In genomic region chr15:99653876-99654275, GRCm38 (mm10) we compare ENCODE assay signal across 9 mouse cellular contexts. TPM values are rescaled to one million over a fixed set of nuclear protein-coding genes. Genes with fewer than 3 reads are reported as not detected.
DNase-seq lines count a peak whose midpoint lies in the region; ATAC-seq lines count a peak whose summit lies in the region.
"Had no signal": no experiment of that assay in that cellular context is flagged by ENCODE, and none has a peak within 500 bp of the region (broad histone marks: within the 10 kb centered on the region; RNA-seq: fewer than 3 reads in every experiment).

No protein-coding gene starts in this region.

- 8% methylated on average over 21 of the region's 21 CpGs for WGBS in liver, embryonic 11.5 days
- WGBS in forebrain, embryonic 11.5 days: 3% methylated on average over 21 of the region's 21 CpGs
- WGBS in limb, embryonic 12.5 days: 2% methylated on average over 21 of the region's 21 CpGs
- WGBS in neural tube, embryonic 14.5 days: 4% methylated on average over 17 of the region's 21 CpGs

- ATAC-seq in liver, embryonic 11.5 days (replicated peaks; ENCODE audit: low FRiP score): no peak
- no peak for ATAC-seq in forebrain, embryonic 11.5 days (replicated peaks; ENCODE audit: low FRiP score)
- ATAC-seq in limb, embryonic 12.5 days (ENCODE audit: insufficient number of reproducible peaks, insufficient read depth, low FRiP score, low TSS enrichment, low read depth): no peak
- no peak for ATAC-seq in neural tube, embryonic 14.5 days (ENCODE audit: low read depth)

- H3K27me3 ChIP-seq in liver, embryonic 11.5 days (replicated peaks; ENCODE audit: control insufficient read depth, insufficient read depth, low read length): peaks cover 55% of the 10 kb centered on the region
- peaks cover 24% of the 10 kb centered on the region for H3K27me3 ChIP-seq in forebrain, embryonic 11.5 days (ENCODE audit: control insufficient read depth, insufficient read depth, low read length)
- H3K27me3 ChIP-seq in limb, embryonic 12.5 days: peaks cover 49% of the 10 kb centered on the region
- H3K27me3 ChIP-seq in neural tube, embryonic 14.5 days (ENCODE audit: control insufficient read depth, insufficient read depth, low read length): no peaks in the 10 kb centered on the region

- no peak for DNase-seq in liver, embryonic 11.5 days (ENCODE audit: low spot score)
- no peak for DNase-seq in liver
- DNase-seq in forebrain, embryonic 11.5 days (ENCODE audit: low spot score): peak; percentile 53
- no peak for DNase-seq in c-Kit-positive CD71-positive TER-119-positive erythroid progenitor cells, embryonic 14.5 days (ENCODE audit: low spot score)
- DNase-seq in gastrocnemius, adult 18-20 months (ENCODE audit: low spot score): no peak
- no peak for DNase-seq in thymus, postnatal 0 days (ENCODE audit: low spot score)

- no peaks in the 10 kb centered on the region for H3K9me3 ChIP-seq in liver, embryonic 11.5 days (ENCODE audit: control insufficient read depth, low read length)
- no peaks in the 10 kb centered on the region for H3K9me3 ChIP-seq in forebrain, embryonic 11.5 days (ENCODE audit: control insufficient read depth, low read length)
- H3K9me3 ChIP-seq in limb, embryonic 12.5 days: no peaks in the 10 kb centered on the region
- no peaks in the 10 kb centered on the region for H3K9me3 ChIP-seq in neural tube, embryonic 14.5 days (ENCODE audit: control insufficient read depth, low read length)

- no peaks in the 10 kb centered on the region for H3K36me3 ChIP-seq in liver, embryonic 11.5 days (ENCODE audit: control insufficient read depth, insufficient read depth, low read length)
- no peaks in the 10 kb centered on the region for H3K36me3 ChIP-seq in forebrain, embryonic 11.5 days (ENCODE audit: control insufficient read depth, insufficient read depth, low read length)
- H3K36me3 ChIP-seq in limb, embryonic 12.5 days: no peaks in the 10 kb centered on the region
- no peaks in the 10 kb centered on the region for H3K36me3 ChIP-seq in neural tube, embryonic 14.5 days (ENCODE audit: control insufficient read depth, insufficient read depth, low read length)

- H3K4me3 ChIP-seq in liver, embryonic 11.5 days (ENCODE audit: low read depth, low read length): peak overlapping the region; percentile 24
- H3K4me3 ChIP-seq in forebrain, embryonic 11.5 days (ENCODE audit: low read depth, low read length): peak overlapping the region; percentile 15
- peak overlapping the region; percentile 29 for H3K4me3 ChIP-seq in limb, embryonic 12.5 days (replicated peaks)
- no peak overlapping the region; the same call in 1 of the 2 replicates for H3K4me3 ChIP-seq in neural tube, embryonic 14.5 days (ENCODE audit: low read depth, low read length)

- H3K4me1 ChIP-seq in liver, embryonic 11.5 days (replicated peaks; ENCODE audit: control insufficient read depth, insufficient read depth, low read length): peaks cover 32% of the 10 kb centered on the region
- H3K4me1 ChIP-seq in forebrain, embryonic 11.5 days (replicated peaks; ENCODE audit: control insufficient read depth, insufficient read depth, low read length): peaks cover 20% of the 10 kb centered on the region
- H3K4me1 ChIP-seq in limb, embryonic 12.5 days (replicated peaks): peaks cover 30% of the 10 kb centered on the region
- H3K4me1 ChIP-seq in neural tube, embryonic 14.5 days (ENCODE audit: control insufficient read depth, insufficient read depth, low read length): peaks cover 31% of the 10 kb centered on the region; the same call in 1 of the 2 replicates

- no peak overlapping the region for H3K9ac ChIP-seq in liver, embryonic 11.5 days (ENCODE audit: low read depth, low read length)
- H3K9ac ChIP-seq in forebrain, embryonic 11.5 days (ENCODE audit: low read length): peak overlapping the region; percentile 20; the same call in 1 of the 2 replicates
- H3K9ac ChIP-seq in limb, embryonic 12.5 days (replicated peaks): peak overlapping the region; percentile 45; the same call in 1 of the 2 replicates
- peak overlapping the region; percentile 32; the same call in 1 of the 2 replicates for H3K9ac ChIP-seq in neural tube, embryonic 14.5 days (replicated peaks; ENCODE audit: low read depth, low read length)

- peak overlapping the region; percentile 54 for H3K4me2 ChIP-seq in liver, embryonic 11.5 days
- H3K4me2 ChIP-seq in forebrain, embryonic 11.5 days (ENCODE audit: low read depth, low read length, severe bottlenecking): peak overlapping the region; percentile 36
- H3K4me2 ChIP-seq in limb, embryonic 12.5 days: peak overlapping the region; percentile 51
- H3K4me2 ChIP-seq in neural tube, embryonic 14.5 days (ENCODE audit: low read depth, low read length): peak overlapping the region; percentile 43

- no peak overlapping the region for H3K27ac ChIP-seq in liver, embryonic 11.5 days (ENCODE audit: low read depth, low read length)
- no peak overlapping the region for H3K27ac ChIP-seq in forebrain, embryonic 11.5 days (ENCODE audit: low read depth, low read length)
- no peak overlapping the region for H3K27ac ChIP-seq in limb, embryonic 12.5 days
- peak overlapping the region; percentile 52; the same call in 1 of the 2 replicates for H3K27ac ChIP-seq in neural tube, embryonic 14.5 days (ENCODE audit: low read depth, low read length)

RNA-seq across cellular contexts. Expression of gene Racgap1, which starts 2.4 kb away (rescaled TPM):
- polyA plus RNA-seq in liver, embryonic 11.5 days (2014; fragmentation: Nextera tagmentation; extraction: Ambion mirVana): 91.2 and 111 TPM in 2 replicates
- polyA plus RNA-seq in forebrain, embryonic 11.5 days (2014; fragmentation: Nextera tagmentation; extraction: Ambion mirVana): 201 and 217 TPM in 2 replicates
- 139 and 143 TPM in 2 replicates for polyA plus RNA-seq in limb, embryonic 12.5 days (2016; fragmentation: Nextera tagmentation; extraction: Ambion mirVana)
- 45.9 and 65.6 TPM in 2 replicates for polyA plus RNA-seq in neural tube, embryonic 14.5 days (2014; fragmentation: Nextera tagmentation; extraction: Ambion mirVana)
- under 1 TPM; 0.57 to 0.69 TPM for total RNA-seq in gastrocnemius, adult 18-20 months (2021)
- 121 and 132 TPM in 2 replicates for polyA plus RNA-seq in thymus, postnatal 0 days (2015; fragmentation: Nextera tagmentation; extraction: Ambion mirVana)

RNA-seq across cellular contexts. Expression of gene Asic1, which starts 16.3 kb away (rescaled TPM):
- 2.3 TPM in 2 replicates for polyA plus RNA-seq in liver, embryonic 11.5 days (2014; fragmentation: Nextera tagmentation; extraction: Ambion mirVana)
- 3.9 and 5.3 TPM in 2 replicates for polyA plus RNA-seq in forebrain, embryonic 11.5 days (2014; fragmentation: Nextera tagmentation; extraction: Ambion mirVana)
- polyA plus RNA-seq in limb, embryonic 12.5 days (2016; fragmentation: Nextera tagmentation; extraction: Ambion mirVana): 1.6 TPM in 2 replicates
- 66.0 and 69.8 TPM in 2 replicates for polyA plus RNA-seq in neural tube, embryonic 14.5 days (2014; fragmentation: Nextera tagmentation; extraction: Ambion mirVana)
- total RNA-seq in gastrocnemius, adult 18-20 months (2021): under 1 TPM in 1 of 2 experiments, not detected in 1; 0.11 TPM
- 0.94 and 1.1 TPM in 2 replicates for polyA plus RNA-seq in thymus, postnatal 0 days (2015; fragmentation: Nextera tagmentation; extraction: Ambion mirVana)
- total RNA-seq: common myeloid progenitor, adult 5-6 weeks had no signal

RNA-seq across cellular contexts. Expression of gene Smarcd1, which starts 48.1 kb away (rescaled TPM):
- polyA plus RNA-seq in liver, embryonic 11.5 days (2014; fragmentation: Nextera tagmentation; extraction: Ambion mirVana): 26.7 and 28.5 TPM in 2 replicates
- 134 and 142 TPM in 2 replicates for polyA plus RNA-seq in forebrain, embryonic 11.5 days (2014; fragmentation: Nextera tagmentation; extraction: Ambion mirVana)
- 71.3 and 74.9 TPM in 2 replicates for polyA plus RNA-seq in limb, embryonic 12.5 days (2016; fragmentation: Nextera tagmentation; extraction: Ambion mirVana)
- polyA plus RNA-seq in neural tube, embryonic 14.5 days (2014; fragmentation: Nextera tagmentation; extraction: Ambion mirVana): 110 TPM in 2 replicates
- 1 to 10 TPM; 5.8 to 7.4 TPM for total RNA-seq in gastrocnemius, adult 18-20 months (2021)
- 36.3 and 41.1 TPM in 2 replicates for polyA plus RNA-seq in thymus, postnatal 0 days (2015; fragmentation: Nextera tagmentation; extraction: Ambion mirVana)

RNA-seq across cellular contexts. Expression of gene Gm17349, which starts 51.4 kb away (rescaled TPM):
- polyA plus RNA-seq in liver, embryonic 11.5 days (2014; fragmentation: Nextera tagmentation; extraction: Ambion mirVana): not detected in 2 replicates
- not detected in 2 replicates for polyA plus RNA-seq in forebrain, embryonic 11.5 days (2014; fragmentation: Nextera tagmentation; extraction: Ambion mirVana)
- polyA plus RNA-seq in limb, embryonic 12.5 days (2016; fragmentation: Nextera tagmentation; extraction: Ambion mirVana): not detected in 2 replicates
- not detected in 2 replicates for polyA plus RNA-seq in neural tube, embryonic 14.5 days (2014; fragmentation: Nextera tagmentation; extraction: Ambion mirVana)
- not detected for total RNA-seq in gastrocnemius, adult 18-20 months (2021)
- not detected in 2 replicates for polyA plus RNA-seq in thymus, postnatal 0 days (2015; fragmentation: Nextera tagmentation; extraction: Ambion mirVana)
- total RNA-seq: common myeloid progenitor, adult 5-6 weeks had no signal

RNA-seq across cellular contexts. Expression of gene Aqp6, which starts 52.7 kb away (rescaled TPM):
- polyA plus RNA-seq in liver, embryonic 11.5 days (2014; fragmentation: Nextera tagmentation; extraction: Ambion mirVana): not detected in 2 replicates
- not detected in 2 replicates for polyA plus RNA-seq in forebrain, embryonic 11.5 days (2014; fragmentation: Nextera tagmentation; extraction: Ambion mirVana)
- not detected in 2 replicates for polyA plus RNA-seq in limb, embryonic 12.5 days (2016; fragmentation: Nextera tagmentation; extraction: Ambion mirVana)
- polyA plus RNA-seq in neural tube, embryonic 14.5 days (2014; fragmentation: Nextera tagmentation; extraction: Ambion mirVana): 1.4 and 1.6 TPM in 2 replicates
- not detected for total RNA-seq in gastrocnemius, adult 18-20 months (2021)
- 0.15 TPM in 1 of 2 replicates, not detected in the other for polyA plus RNA-seq in thymus, postnatal 0 days (2015; fragmentation: Nextera tagmentation; extraction: Ambion mirVana)
- total RNA-seq: common myeloid progenitor, adult 5-6 weeks had no signal

Comparison
In these comparisons a context has a peak if more than half of its experiments do, and no peak if none do; other contexts are left out.
1. RNA of gene Asic1, which starts 16.3 kb away (polyA plus RNA-seq): 66.0 to 69.8 TPM in neural tube, embryonic 14.5 days; 3.9 to 5.3 TPM in forebrain, embryonic 11.5 days, 2.3 TPM in liver, embryonic 11.5 days, 1.6 TPM in limb, embryonic 12.5 days and 0.94 to 1.1 TPM in thymus, postnatal 0 days; every median in the first group is over 10 times any median in the second.
2. Peak in every context shown above with its lines, with median percentiles within 50 percentile points of each other: H3K4me2 ChIP-seq.